Mouse (Mus musculus) stomach, embryonic 16.5 days (tissue): Measurements from ENCODE around the gene Ypel3. TPM values are rescaled to one million over a fixed set of nuclear protein-coding genes. Genes with fewer than 3 reads are reported as not detected.
A peak's percentile ranks its signal among the peaks of the same experiment; 100 is the strongest.

ENCODE experiments used
- ATAC-seq: fragments of 200-750 bp; cut with Nextera tagmentation; 2 replicates; pipeline ENCODE4 v1.8.0; 2017; ENCODE audit warnings: moderate number of reproducible peaks, moderate TSS enrichment; ENCODE audit not compliant: insufficient read depth, low FRiP score
- H3K27ac ChIP-seq: fragments of 300-500 bp; sonication (generic); 2 replicates; pipeline ENCODE4 v1.5.1; 2014; ENCODE audit warnings: low read length
- H3K27me3 ChIP-seq: fragments of 300-500 bp; sonication (generic); 2 replicates; pipeline ENCODE4 v1.6.1; 2014; ENCODE audit warnings: low read length, control low read depth, mixed read lengths; ENCODE audit not compliant: control insufficient read depth, insufficient read depth
- H3K36me3 ChIP-seq: fragments of 300-500 bp; sonication (generic); 2 replicates; pipeline ENCODE4 v1.6.1; 2014; ENCODE audit warnings: low read length; ENCODE audit not compliant: control insufficient read depth, insufficient read depth
- H3K4me1 ChIP-seq: fragments of 300-500 bp; sonication (generic); 2 replicates; pipeline ENCODE4 v1.6.1; 2014; ENCODE audit warnings: low read length, control low read depth, mixed read lengths; ENCODE audit not compliant: control insufficient read depth, insufficient read depth
- H3K4me2 ChIP-seq: fragments of 300-500 bp; sonication (generic); 2 replicates; pipeline ENCODE4 v1.6.1; 2014; ENCODE audit warnings: low read depth, low read length, mixed read lengths
- H3K4me3 ChIP-seq: fragments of 300-500 bp; sonication (generic); replicated peaks from 2 replicates; pipeline ENCODE4 v1.5.1; 2014; ENCODE audit warnings: mild to moderate bottlenecking, low read length
- H3K9ac ChIP-seq: fragments of 300-500 bp; sonication (generic); 2 replicates; pipeline ENCODE4 v1.6.1; 2014; ENCODE audit warnings: low read length
- H3K9me3 ChIP-seq: fragments of 300-500 bp; sonication (generic); replicated peaks from 2 replicates; pipeline ENCODE4 v1.6.1; 2016; ENCODE audit warnings: low read length, control low read depth; ENCODE audit not compliant: control insufficient read depth
- WGBS: fragments of 180-500 bp; shearing (Covaris S2); extraction: QIAGEN DNeasy Blood & Tissue Kit; methylation state at CpG from one replicate; pipeline ENCODE4 v1.1.7; 2014; 5-methylcytosine and 5-hydroxymethylcytosine counted together
- polyA plus RNA-seq: library from polyadenylated mRNA; unstranded; fragments of >200 nt; fragmentation: Nextera tagmentation; extraction: Ambion mirVana; gene quantifications from 2 replicates; pipeline ENCODE4 v1.2.1, GENCODE M21; 2015

Gene Ypel3
- polyA plus RNA-seq, 1 experiment from 2014 or later: 65.9 TPM

DNA sequence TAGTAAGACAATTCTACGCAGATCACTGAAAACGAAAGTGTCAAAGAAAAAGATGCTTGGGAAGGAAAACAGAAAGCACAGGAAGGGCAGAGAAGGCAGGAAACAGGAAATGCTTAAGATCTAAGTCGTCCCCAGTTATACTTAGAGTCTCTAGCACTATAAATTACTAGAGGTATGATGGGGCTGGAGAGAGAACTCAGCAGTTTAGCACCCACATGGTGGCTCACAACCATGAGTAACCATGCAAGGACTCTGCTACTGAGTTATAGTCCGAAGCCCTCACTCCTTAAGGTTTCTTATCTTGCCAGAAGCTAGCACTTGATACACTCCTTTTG, 17.5 kb downstream of the Ypel3 start:
- H3K27ac ChIP-seq: no peak overlapping the region
- H3K36me3 ChIP-seq: peaks cover 20% of the 10 kb centered on the region
- H3K4me1 ChIP-seq: peaks cover 36% of the 10 kb centered on the region
- H3K4me3 ChIP-seq: no peak overlapping the region
- WGBS: 72% methylated on average over 4 of the region's 4 CpGs
- H3K27me3 ChIP-seq: no peaks in the 10 kb centered on the region
- H3K9ac ChIP-seq: no peak overlapping the region
- H3K4me2 ChIP-seq: no peak overlapping the region
- ATAC-seq: no peak
- no peaks in the 10 kb centered on the region for H3K9me3 ChIP-seq

DNA sequence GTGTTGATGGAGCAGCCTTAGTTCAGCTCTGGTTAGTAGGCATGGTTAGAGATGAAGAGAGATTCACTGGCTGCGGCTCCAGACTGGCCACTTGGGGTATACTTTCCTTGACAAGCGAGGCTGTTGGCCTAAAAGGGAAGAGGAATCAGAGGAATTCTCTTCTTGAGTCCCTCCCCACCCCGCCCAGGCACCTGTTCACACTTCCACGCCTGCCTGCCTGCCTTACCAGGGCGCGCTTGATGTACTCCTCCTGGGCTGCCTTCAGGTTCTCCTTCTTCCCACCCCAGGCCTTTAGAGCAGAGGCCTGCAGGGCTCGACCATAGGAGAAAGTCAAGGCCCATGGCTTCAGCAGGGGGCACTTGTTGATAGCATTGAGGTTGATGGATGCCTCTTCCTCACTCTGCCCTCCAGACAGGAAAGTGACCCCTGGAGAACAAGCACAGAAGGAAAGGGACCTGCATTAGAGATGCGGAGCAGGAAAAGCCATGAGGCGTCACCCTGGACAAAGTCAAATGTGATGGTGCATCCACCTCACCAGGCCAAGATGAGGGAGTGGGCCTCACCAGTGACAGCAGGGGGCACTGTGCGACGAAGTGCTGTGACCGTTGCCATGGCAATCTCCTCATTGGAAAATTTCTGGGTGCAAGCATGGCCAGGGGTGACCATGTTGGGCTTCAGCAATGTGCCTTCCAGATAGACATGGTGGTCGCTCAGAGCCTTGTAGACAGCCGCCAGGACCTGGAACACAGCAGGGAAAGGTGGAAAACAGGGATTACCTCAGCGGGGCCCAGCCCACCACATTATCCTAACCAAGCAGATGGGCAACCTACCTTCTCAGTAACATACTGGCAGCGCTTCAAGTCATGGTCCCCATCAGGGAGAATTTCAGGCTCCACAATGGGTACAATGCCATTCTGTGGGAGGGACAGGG, 18.9 kb downstream of the Ypel3 start:
- Histone ChIP-seq H3K27me3 (no peaks in the 10 kb centered on the region), H3K4me1 (peaks cover 39% of the 10 kb centered on the region), H3K9me3 (no peaks in the 10 kb centered on the region), H3K9ac (no peak overlapping the region), H3K27ac (no peak overlapping the region), H3K4me3 (no peak overlapping the region), H3K4me2 (no peak overlapping the region), H3K36me3 (peaks cover 18% of the 10 kb centered on the region)
- no peak for ATAC-seq
- WGBS: 78% methylated on average over 16 of the region's 16 CpGs

DNA sequence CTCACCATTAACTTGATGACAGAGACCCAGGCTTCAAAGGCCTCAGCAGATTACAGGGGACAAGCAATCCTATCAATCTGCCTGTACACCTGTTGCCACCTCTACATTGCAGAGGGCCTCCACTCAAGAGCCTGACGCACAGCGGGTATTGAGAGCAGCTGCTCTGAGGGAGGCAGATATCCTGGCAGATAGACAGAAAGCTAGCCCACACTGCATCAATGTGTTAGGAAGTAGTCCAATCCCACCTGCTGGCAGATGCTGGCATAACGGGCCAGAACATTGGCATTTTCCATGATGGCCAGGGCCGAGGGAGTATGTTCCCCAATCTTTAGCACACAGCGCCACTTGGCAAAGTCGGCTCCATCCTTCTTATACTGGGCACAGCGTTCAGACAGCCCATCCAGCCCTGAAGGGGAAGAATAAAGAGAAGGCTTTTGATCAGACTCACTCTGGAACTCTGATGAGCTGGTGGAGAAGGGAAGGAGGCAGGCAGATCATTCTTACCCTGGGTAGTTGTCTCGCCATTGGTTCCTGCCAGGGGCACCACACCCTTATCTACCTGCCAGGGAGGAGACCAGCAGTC, 19.7 kb downstream of the Ypel3 start:
- ATAC-seq: no peak
- WGBS: 70% methylated on average over 8 of the region's 8 CpGs
- H3K4me1 ChIP-seq: peaks cover 35% of the 10 kb centered on the region
- H3K4me2 ChIP-seq: peak overlapping the region; percentile 55
- H3K4me3 ChIP-seq: no peak overlapping the region
- no peaks in the 10 kb centered on the region for H3K27me3 ChIP-seq
- no peak overlapping the region for H3K27ac ChIP-seq
- H3K9ac ChIP-seq: no peak overlapping the region; the same call in 1 of the 2 replicates
- peaks cover 18% of the 10 kb centered on the region for H3K36me3 ChIP-seq
- no peaks in the 10 kb centered on the region for H3K9me3 ChIP-seq

DNA sequence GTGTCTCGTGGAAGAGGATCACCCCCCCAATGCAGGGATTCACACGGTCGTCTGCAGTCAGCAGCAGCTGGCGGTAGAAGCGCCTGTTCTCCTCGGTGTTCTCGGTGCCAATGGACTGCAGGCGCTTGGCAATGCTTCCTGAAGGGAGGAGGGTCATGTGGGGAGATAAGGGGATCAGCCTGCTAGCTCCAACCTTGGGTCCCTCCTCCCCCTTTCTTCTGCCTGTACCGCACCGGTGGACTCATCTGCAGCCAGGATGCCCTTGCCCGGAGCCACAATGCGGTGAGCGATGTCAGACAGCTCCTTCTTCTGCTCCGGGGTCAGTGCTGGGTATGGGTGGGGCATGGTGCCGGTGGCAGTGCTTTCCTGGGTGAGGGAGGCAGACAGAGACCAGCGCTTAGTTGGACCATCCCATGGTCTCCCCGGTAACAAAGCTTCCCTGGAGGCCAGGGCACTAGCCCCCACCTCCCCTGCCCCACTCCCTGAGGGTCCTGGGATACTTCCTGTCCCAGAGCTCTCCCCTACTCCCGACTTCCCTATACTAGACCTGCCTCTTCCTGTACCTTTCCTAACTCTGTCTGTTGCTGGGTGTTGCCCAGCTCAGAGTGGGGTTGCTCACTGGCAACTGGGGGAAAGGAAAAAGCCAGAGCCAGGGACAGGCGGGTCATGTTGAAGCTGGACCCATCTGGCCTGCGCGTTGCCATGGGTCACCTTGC, 20.8 kb downstream of the Ypel3 start, which contains the start of gene Fam57b:
Fam57b (plus strand) TSS at position 258 of the 716 bp plus-strand sequence.
- Histone ChIP-seq H3K9me3 (no peaks in the 10 kb centered on the region), H3K27me3 (no peaks in the 10 kb centered on the region), H3K27ac (peak within 1 kb of the TSS; percentile 97), H3K36me3 (peaks cover 18% of the 10 kb centered on the region), H3K4me1 (peaks cover 35% of the 10 kb centered on the region), H3K4me2 (peak within 1 kb of the TSS; percentile 55), H3K4me3 (peak within 1 kb of the TSS; percentile 73), H3K9ac (peak within 1 kb of the TSS; percentile 87)
- WGBS: 21% methylated on average over 21 of the region's 21 CpGs
- no peak for ATAC-seq

DNA sequence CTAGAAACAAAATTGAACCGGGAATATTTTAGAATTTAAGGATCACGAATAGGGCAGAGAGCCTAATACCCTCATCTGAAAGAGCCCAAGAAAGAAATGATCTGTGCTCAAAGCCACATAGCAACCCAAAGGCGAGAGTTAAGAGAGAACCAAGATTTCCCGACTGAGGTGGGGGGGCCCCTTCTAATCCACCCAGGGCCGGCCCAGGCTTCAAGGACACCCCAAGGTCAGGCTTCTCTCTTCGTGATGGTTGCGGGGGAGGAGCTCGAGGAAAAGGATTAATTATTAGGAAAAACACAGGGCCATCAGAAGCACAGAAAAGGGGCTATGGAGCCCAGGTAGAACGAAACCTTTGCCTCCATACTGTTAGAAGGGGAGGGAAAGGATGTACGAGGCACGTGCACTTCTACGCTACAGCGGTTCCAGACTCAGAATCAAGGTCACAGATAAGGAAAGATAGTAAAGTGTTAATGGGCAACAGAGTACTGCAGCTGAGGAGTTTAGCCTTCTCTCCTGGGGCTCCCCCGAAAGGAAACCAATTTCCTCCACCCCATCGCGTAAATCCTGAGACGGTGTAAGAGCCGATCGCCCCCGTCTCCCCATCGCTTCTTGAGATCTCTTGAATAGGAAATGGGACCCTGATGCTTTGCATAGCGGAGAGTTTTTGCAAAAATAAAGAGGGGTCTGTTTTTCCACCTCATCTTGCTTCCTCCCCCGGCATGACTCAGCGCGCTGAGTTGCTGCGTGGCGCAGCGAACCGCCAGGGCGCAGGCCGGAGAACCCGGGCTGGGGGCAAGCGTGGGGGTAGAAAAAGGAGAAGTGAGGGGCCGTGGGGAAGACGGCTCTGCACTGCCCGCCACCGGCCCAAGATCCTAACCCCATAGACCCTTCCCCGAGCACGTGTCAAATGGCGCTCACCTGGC, 21.6 kb downstream of the Ypel3 start:
- H3K27me3 ChIP-seq: no peaks in the 10 kb centered on the region
- peak overlapping the region; percentile 55 for H3K4me2 ChIP-seq
- H3K4me3 ChIP-seq: peak overlapping the region; percentile 73
- H3K36me3 ChIP-seq: peaks cover 18% of the 10 kb centered on the region
- no peaks in the 10 kb centered on the region for H3K9me3 ChIP-seq
- H3K9ac ChIP-seq: peak overlapping the region; percentile 87
- ATAC-seq: no peak
- peaks cover 28% of the 10 kb centered on the region for H3K4me1 ChIP-seq
- under 1% methylated on average over 40 of the region's 40 CpGs for WGBS
- peak overlapping the region; percentile 97 for H3K27ac ChIP-seq

DNA sequence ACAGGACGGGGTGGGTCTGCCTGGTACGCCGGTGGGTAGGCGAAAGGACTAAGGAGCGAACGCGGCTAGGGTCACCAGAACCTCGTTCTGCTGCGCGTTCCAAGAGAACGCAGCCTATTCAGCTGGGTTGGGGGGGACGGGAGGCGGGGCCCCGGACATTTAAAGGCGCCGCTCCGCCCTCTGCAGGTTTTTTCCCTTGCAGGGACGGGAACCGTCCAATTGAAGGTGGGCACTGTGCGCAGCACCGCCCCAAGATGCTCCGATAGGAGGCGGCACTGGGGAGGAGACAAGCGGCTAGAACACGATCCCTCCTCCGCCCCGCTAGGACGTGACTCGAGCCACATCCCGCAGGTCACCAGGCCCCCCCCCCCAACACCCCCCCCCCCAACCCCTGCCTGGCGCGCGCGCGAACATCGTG, 22.3 kb downstream of the Ypel3 start:
- Histone ChIP-seq H3K4me2 (peak overlapping the region; percentile 81), H3K27ac (peak overlapping the region; percentile 100), H3K9ac (peak overlapping the region; percentile 87), H3K27me3 (no peaks in the 10 kb centered on the region), H3K4me1 (peaks cover 28% of the 10 kb centered on the region), H3K9me3 (no peaks in the 10 kb centered on the region), H3K36me3 (peaks cover 18% of the 10 kb centered on the region), H3K4me3 (peak overlapping the region; percentile 73)
- under 1% methylated on average over 30 of the region's 36 CpGs for WGBS
- ATAC-seq: peak; percentile 96

DNA sequence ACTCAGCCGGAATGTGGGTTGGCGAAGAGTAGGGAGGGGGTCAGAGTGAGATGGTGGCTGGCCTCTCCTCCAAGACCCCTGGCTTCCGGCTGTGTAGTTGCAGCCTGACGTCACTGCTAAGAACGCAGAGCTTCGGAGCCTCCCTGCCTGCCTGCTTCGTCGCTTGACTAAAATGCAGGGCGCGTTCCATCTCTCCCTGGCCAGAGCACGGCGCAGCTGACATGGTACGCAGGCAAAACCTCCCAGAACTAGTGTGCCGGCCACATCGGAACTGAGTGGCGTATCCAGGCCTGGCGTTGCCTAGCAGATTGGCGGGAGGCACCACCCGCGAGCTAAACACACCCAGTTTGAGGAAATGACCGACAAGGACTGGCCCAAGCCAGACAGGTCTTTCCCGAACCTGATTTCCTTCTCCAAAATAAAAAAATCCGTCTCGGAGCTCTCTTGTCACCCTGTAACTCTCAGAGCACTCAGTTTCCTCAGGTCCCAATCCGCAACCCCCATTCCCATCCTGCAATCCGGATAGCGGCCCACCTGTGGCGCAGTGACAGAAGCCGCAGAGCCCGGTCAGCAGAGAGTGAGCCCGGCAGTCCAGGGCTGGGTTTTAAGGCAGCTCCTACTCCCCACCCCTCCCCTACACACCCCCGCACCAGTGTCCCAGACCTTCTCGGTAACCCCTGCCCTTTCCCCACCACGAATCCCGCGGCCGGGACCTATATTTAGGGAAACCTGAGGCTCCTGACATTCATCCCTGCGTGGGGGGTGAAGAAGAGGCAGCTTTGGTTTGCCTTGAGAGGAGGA, 22.9 kb downstream of the Ypel3 start:
- Histone ChIP-seq H3K9ac (peak overlapping the region; percentile 83), H3K4me3 (peak overlapping the region; percentile 73), H3K27me3 (no peaks in the 10 kb centered on the region), H3K9me3 (no peaks in the 10 kb centered on the region), H3K36me3 (peaks cover 18% of the 10 kb centered on the region), H3K27ac (peak overlapping the region; percentile 100), H3K4me2 (peak overlapping the region; percentile 81), H3K4me1 (peaks cover 28% of the 10 kb centered on the region)
- peak; percentile 89 for ATAC-seq
- 2% methylated on average over 37 of the region's 38 CpGs for WGBS
